Mouse (Mus musculus) liver, adult (tissue): ENCODE results near the gene Clk3.

Experiments used
- GATA4 ChIP-seq: IDR thresholded peaks from 2 replicates; pipeline ENCODE4 v1.6.1; 2014; ENCODE audit warnings: mild to moderate bottlenecking, low read length; ENCODE audit not compliant: insufficient replicate concordance

Clk3 gene

DNA sequence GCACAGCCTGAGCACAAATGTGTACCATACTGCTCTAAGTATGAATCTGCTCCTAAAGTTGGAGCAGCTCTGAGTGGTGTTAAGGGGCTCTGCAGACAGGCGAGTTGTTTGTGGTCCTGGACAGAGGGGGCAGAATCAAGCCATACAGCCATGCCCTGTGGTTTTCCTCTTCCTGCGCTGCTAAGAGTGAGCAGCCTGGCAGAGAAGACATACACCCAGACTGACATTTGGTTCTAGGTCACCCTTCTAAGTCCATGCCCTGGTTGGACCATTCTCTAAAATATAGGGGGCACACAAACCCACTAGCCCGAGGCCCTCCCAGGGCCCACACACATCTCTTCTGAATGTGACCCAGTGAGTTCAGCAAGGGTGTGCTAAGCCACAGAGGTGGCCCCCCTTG lies 24.1 kb upstream of the Clk3 start:
- TF ChIP-seq GATA4: no peak

GRCm38 (mm10) chr9:57782656-57783055 lies 17.0 kb upstream of the Clk3 start:
- TF ChIP-seq GATA4: no peak

DNA sequence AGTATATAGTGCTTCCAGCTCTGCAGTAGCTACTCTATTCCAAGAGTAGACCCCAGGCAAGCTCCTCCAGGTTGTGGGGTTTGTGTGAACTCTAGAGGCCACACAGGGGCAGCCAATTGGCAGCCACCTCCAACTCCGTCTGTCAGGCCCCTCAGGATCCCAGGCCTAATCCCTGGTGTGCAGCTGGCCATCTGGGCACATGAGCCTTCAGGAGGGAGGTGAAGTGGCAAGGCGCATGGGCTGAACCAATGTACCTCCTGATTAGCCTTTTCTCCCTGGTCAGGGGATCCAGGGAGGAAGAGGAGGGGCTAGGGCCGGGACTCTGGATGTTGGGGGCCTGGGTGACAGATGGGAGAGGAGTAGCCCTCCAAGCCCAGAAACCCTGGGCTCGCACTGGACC lies 10.1 kb upstream of the Clk3 start:
- no peak for TF ChIP-seq GATA4

DNA sequence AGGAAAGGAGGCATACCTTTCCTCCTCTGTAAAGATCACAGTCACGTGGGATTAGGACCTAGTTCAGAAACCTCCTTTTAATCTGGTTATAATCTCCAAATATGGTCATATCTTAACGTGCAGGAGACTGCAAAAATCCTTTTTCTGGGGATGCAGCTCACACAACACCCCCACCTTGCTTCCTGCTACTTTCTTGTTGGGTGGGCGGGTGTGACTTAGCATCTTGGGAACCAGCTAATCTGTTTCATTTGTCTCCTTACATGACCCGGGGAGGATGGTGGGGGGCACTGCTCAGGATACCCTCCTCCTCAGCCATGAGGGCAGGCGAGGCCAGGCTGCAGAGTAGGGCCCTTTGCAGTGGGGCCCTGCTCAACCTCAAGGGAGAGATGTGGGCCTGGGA lies 9.4 kb upstream of the Clk3 start:
- TF ChIP-seq GATA4: no peak

GRCm38 (mm10) chr9:57774168-57774567 lies 8.5 kb upstream of the Clk3 start:
- TF ChIP-seq GATA4: no peak

DNA sequence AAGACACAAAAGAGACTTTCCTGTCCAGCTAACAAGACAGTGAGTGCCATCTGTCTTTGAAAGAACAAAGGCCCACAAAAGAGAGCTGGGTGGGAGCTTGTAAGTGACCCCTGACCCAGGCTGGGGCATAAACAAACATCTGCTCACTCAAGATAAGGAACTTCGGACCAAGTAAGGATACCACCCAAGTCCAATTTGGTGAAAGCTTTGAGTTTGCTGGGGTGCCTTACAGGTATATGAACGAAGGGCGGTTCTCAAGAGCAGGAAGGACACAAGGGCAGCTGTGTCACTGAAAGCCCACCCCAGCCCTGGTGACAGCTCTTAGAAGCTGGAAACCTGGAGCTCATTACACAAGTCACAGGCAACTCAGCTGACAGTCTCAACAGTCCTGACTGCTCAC lies 8.1 kb upstream of the Clk3 start:
- TF ChIP-seq GATA4: no peak

DNA sequence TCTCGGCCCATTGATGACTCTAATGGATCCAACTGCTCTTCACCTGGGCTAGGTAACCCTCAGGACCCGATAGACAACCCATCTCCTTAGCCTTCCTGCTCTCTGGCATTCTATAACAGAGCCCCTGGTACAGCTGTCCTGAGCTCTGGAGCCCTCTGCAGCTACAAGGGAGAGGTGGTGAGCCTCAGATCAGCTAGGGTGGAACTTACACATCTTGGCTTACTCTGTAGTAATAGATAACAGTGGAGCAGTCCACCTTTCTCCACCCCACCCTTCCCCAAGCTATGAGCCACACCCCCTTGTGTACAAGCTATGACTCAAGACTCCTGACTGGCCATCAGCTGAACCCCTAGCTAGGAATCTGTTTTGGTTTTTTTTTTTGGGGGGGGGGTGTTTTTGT lies 5.2 kb upstream of the Clk3 start:
- no peak for TF ChIP-seq GATA4

- no peak for TF ChIP-seq GATA4
These were observed 4.6 kb upstream of the Clk3 start for GRCm38 (mm10) chr9:57770214-57770613.

DNA sequence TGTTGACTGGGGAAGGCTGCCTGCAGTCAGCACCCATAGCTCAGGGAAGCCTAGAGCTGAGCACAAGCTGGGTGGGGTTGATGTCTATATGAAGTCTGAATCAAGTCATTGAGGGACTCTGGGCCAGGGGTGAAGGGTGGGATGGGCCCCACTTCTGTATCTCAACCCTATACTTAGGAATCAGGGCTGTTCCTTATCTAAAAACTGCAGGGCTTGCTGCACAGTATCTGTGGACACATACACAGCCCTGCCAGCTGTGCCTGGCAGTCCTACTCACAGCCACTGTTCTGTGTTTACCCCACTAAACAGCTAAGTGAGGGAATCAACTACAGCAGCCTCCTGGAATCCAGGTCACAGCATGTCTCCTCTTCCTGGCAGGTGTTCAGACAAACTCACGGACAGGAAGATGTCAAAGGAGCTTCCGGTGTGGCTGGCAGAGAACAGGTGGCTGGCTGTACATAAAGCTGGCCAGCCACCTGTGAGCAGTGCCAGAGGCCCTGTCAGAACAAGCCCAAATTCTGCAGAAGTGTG lies 3.9 kb upstream of the Clk3 start:
- TF ChIP-seq GATA4: no peak

- TF ChIP-seq GATA4: no peak
These were observed 1.6 kb upstream of the Clk3 start for GRCm38 (mm10) chr9:57767231-57767630.

- no peak for TF ChIP-seq GATA4
These were observed 771 bp upstream of the Clk3 start for GRCm38 (mm10) chr9:57766431-57766830.

GRCm38 (mm10) chr9:57764974-57765363 lies 691 bp downstream of the Clk3 start:
- TF ChIP-seq GATA4: peak; percentile 19; the same call in 1 of the 2 replicates

GRCm38 (mm10) chr9:57764147-57764973 lies 1.3 kb downstream of the Clk3 start:
- no peak for TF ChIP-seq GATA4

DNA sequence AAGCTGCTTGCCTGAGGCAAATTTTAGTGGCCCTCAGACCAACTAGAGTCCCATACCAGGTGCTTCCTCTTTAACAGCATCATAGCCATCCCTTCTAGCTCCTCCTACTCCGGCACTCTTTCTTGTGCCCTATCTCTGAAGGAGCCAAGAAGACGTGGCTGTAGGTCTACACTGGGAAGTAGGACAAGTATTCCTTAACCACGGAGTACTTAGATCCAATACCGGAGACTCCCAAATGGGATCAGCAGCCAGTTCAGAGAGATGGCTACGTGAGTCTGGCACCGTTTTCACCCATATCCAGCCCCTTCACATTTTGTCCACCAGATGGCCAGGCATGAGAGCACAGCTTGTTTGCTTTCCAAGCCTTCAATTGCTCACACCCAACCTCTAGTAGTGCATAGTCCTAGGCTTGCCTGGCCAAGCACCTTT lies 3.1 kb downstream of the Clk3 start:
- TF ChIP-seq GATA4: no peak

GRCm38 (mm10) chr9:57761563-57762551 lies 3.8 kb downstream of the Clk3 start:
- TF ChIP-seq GATA4: no peak
